Mouse (Mus musculus) heart, embryonic 14.5 days (tissue): ENCODE results near the gene Igdcc4. TPM values are rescaled to one million over a fixed set of nuclear protein-coding genes. Genes with fewer than 3 reads are reported as not detected.

Experiments
- ATAC-seq: fragments of 200-750 bp; cut with Nextera tagmentation; 2 replicates; pipeline ENCODE4 v1.8.0; 2017; ENCODE audit warnings: low read depth, moderate TSS enrichment; ENCODE audit not compliant: insufficient number of reproducible peaks, insufficient read depth, low FRiP score
- H3K27ac ChIP-seq, 2 experiments: fragments of 200-500 bp in 1 of 2; fragments of 300-500 bp in 1 of 2; sonication (generic) in 1 of 2; replicated peaks in 1 of 2; 2 replicates each; pipeline ENCODE4 v1.5.1; 2012 to 2014; ENCODE audit warnings: low read depth in 2 of 2, low read length in 2 of 2, control low read depth in 1 of 2, mild to moderate bottlenecking in 1 of 2, mixed read lengths in 1 of 2; ENCODE audit not compliant: control insufficient read depth in 1 of 2, insufficient read depth in 1 of 2
- H3K27me3 ChIP-seq: fragments of 300-500 bp; sonication (generic); 2 replicates; pipeline ENCODE4 v1.6.1; 2014; ENCODE audit warnings: mild to moderate bottlenecking, low read length, control low read depth; ENCODE audit not compliant: control insufficient read depth, insufficient read depth
- H3K36me3 ChIP-seq: fragments of 300-500 bp; sonication (generic); 2 replicates; pipeline ENCODE4 v1.6.1; 2014; ENCODE audit warnings: mild to moderate bottlenecking, control low read depth, low read length, mixed read lengths; ENCODE audit not compliant: control insufficient read depth, insufficient read depth
- H3K4me1 ChIP-seq, 2 experiments: fragments of 200-500 bp in 1 of 2; fragments of 300-500 bp in 1 of 2; sonication (generic) in 1 of 2; 2 replicates each; pipeline ENCODE4 v1.6.1; 2012 to 2014; ENCODE audit warnings: low read length in 2 of 2, control low read depth in 1 of 2, mixed read lengths in 1 of 2; ENCODE audit not compliant: control insufficient read depth in 2 of 2, insufficient read depth in 2 of 2
- H3K4me2 ChIP-seq: fragments of 300-500 bp; sonication (generic); 2 replicates; pipeline ENCODE4 v1.6.1; 2014; ENCODE audit warnings: mild to moderate bottlenecking, low read length
- H3K4me3 ChIP-seq, 2 experiments: fragments of 200-500 bp in 1 of 2; fragments of 300-500 bp in 1 of 2; sonication (generic) in 1 of 2; 2 replicates each; pipeline ENCODE4 v1.5.1; 2012 to 2014; ENCODE audit warnings: low read length in 2 of 2, mild to moderate bottlenecking in 2 of 2, control low read depth in 1 of 2, low read depth in 1 of 2, moderate library complexity in 1 of 2; ENCODE audit not compliant: control insufficient read depth in 1 of 2, insufficient read depth in 1 of 2
- H3K9ac ChIP-seq: fragments of 300-500 bp; sonication (generic); 2 replicates; pipeline ENCODE4 v1.6.1; 2014; ENCODE audit warnings: mild to moderate bottlenecking, low read length
- H3K9me3 ChIP-seq: fragments of 300-500 bp; sonication (generic); 2 replicates; pipeline ENCODE4 v1.6.1; 2016; ENCODE audit warnings: low read length, control low read depth; ENCODE audit not compliant: control insufficient read depth
- WGBS: fragments of 180-500 bp; shearing (Covaris S2); extraction: QIAGEN DNeasy Blood & Tissue Kit; methylation state at CpG from one replicate; pipeline ENCODE4 v1.1.7; 2014; 5-methylcytosine and 5-hydroxymethylcytosine counted together
- polyA plus RNA-seq: library from polyadenylated mRNA; unstranded; fragments of >200 nt; fragmentation: Nextera tagmentation; extraction: Ambion mirVana; gene quantifications from 2 replicates; pipeline ENCODE4 v1.2.1, GENCODE M21; 2014

Igdcc4 gene
- polyA plus RNA-seq, 1 experiment from 2014 or later, result 15.7 TPM

DNA sequence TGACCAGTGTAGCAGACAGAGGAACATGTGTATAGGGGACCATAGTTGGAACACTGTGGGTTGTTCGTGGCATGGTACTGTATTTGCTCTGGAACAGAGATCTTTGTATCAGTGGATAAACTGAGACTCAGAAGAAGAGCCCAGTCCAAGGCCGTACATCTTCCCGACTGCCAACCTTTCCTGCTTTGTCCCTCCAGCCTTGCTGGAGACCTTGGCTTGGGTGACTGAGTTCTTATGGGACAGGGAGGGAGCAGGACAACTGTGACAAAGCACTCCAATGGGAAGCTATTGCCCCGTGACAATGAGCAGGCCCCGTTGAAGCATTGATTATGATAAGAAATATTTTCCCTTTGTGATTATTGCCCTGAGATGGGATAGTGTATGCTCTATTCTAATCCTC lies 10.4 kb downstream of the Igdcc4 start:
- H3K27me3 ChIP-seq, result no peaks in the 10 kb centered on the region
- no peaks in the 10 kb centered on the region for H3K9me3 ChIP-seq
- H3K36me3 ChIP-seq, result 0 out of 2 replicates have a peak, but pooled peaks cover 5% of the 10 kb centered on the region
- no peak overlapping the region for H3K4me3 ChIP-seq
- no peak for ATAC-seq
- H3K9ac ChIP-seq, result no peak overlapping the region
- peaks cover 9 to 20% of the 10 kb centered on the region in 2 experiments for H3K4me1 ChIP-seq
- H3K27ac ChIP-seq, result no peak overlapping the region
- no peak overlapping the region for H3K4me2 ChIP-seq
- 81% methylated on average over 5 of the region's 5 CpGs for WGBS

DNA sequence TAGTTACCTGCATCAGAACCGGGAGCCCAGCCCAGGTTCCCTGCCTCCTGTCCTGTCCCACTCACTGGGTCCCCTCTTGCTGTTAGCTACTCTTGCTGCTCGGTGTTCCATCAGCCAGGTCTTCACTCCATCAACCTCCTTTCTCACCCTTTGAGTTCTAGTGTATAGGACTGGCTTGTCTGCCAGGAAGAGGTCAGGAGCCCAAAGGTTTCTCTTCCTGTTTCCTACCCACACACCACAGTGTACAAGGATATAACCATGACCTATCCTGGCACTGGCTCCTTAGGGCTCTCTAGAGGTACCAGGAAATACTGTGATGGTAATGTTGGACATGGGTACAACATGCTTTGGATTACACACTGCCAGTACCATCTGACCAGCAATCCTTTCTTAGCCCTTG lies 12.4 kb downstream of the Igdcc4 start:
- Histone ChIP-seq H3K36me3 (0 out of 2 replicates have a peak, but pooled peaks cover 5% of the 10 kb centered on the region), H3K4me2 (no peak overlapping the region), H3K9me3 (no peaks in the 10 kb centered on the region), H3K27ac (no peak overlapping the region), H3K27me3 (no peaks in the 10 kb centered on the region), H3K4me1 (peaks cover 9 to 20% of the 10 kb centered on the region in 2 experiments), H3K4me3 (no peak overlapping the region), H3K9ac (no peak overlapping the region)
- no peak for ATAC-seq
- 89% methylated on average over 2 of the region's 2 CpGs for WGBS

DNA sequence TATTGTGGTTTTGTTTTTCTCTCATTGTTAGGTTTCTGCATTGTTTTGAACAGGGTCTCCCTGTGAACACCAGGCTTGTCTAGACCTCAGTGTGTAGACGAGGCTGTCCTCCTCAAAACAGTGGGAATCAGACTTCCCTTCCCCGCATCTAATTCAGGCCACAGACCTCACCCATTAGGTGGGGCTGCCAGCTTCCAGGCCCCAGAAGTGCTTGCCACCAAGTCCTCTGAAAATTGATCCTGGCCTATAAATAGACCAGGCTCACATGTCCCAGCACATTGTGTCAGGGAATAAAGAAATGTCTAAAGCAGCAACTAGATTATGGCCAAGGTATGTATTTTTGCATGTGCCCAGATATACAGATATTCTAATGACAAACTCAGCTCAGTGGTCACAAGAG lies 14.6 kb downstream of the Igdcc4 start:
- ATAC-seq, result no peak
- Histone ChIP-seq H3K4me2 (no peak overlapping the region; the same call in 1 of the 2 replicates), H3K27ac (peak overlapping the region; percentile 23 to 72)

DNA sequence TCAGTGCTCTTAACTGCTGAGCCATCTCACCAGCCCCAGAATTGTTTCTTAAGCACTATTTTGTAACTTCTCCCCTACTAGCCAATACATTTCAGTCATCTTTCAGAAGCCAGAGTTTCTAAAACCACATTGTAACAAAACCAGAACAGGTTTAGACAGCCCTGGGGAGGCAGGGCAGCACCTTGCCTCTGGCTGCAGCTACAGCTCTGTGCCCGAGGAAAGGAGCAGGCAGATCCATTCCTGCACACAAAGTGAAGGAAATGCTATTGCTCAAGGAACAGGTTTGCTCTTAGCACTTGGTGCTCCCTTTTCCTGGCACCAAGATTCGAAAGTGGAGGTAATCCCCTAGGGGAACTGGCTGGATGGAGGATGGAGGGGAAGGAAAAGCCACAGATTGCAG lies 16.2 kb downstream of the Igdcc4 start:
- no peaks in the 10 kb centered on the region for H3K9me3 ChIP-seq
- H3K27me3 ChIP-seq, result peaks cover 10% of the 10 kb centered on the region
- H3K27ac ChIP-seq, result no peak overlapping the region
- 0 out of 2 replicates have a peak, but pooled peaks cover 5% of the 10 kb centered on the region for H3K36me3 ChIP-seq
- no peak overlapping the region for H3K4me3 ChIP-seq
- H3K4me1 ChIP-seq, result peaks cover 4 to 10% of the 10 kb centered on the region in 2 experiments; a peak in 2 of 4 replicates
- no peak overlapping the region for H3K9ac ChIP-seq
- no peak overlapping the region for H3K4me2 ChIP-seq
- WGBS, result 63% methylated on average over 2 of the region's 2 CpGs
- no peak for ATAC-seq

More for the DNA sequence above, 14.6 kb downstream of the Igdcc4 start:
- H3K9ac ChIP-seq, result no peak overlapping the region; the same call in 1 of the 2 replicates
- 27% methylated on average over 2 of the region's 2 CpGs for WGBS
- no peaks in the 10 kb centered on the region for H3K27me3 ChIP-seq
- H3K36me3 ChIP-seq, result 0 out of 2 replicates have a peak, but pooled peaks cover 5% of the 10 kb centered on the region
- H3K4me1 ChIP-seq, result peaks cover 4 to 10% of the 10 kb centered on the region in 2 experiments; a peak in 2 of 4 replicates
- no peaks in the 10 kb centered on the region for H3K9me3 ChIP-seq
- H3K4me3 ChIP-seq, result no peak overlapping the region

DNA sequence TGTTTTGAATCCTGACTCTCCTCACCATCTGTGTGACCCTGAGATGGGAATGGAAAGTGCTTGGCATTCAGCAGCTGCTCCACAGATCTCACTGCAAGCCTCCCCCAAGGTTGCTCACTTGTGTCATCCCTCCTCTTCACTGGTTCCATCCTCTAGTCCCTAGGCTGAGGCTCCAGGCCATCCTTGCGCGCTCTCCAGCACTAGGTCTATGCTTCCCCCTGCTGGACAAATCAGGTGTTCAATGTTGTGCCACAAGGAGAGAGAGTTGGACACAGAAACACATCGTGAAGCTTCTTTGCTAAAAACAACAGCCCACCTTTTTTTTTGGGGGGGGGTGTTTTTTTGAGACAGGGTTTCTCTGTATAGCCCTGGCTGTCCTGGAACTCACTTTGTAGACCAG lies 19.6 kb downstream of the Igdcc4 start:
- Histone ChIP-seq H3K9me3 (no peaks in the 10 kb centered on the region), H3K27ac (no peak overlapping the region), H3K36me3 (0 out of 2 replicates have a peak, but pooled peaks cover 6% of the 10 kb centered on the region), H3K4me3 (no peak overlapping the region), H3K27me3 (peaks cover 26% of the 10 kb centered on the region), H3K4me2 (no peak overlapping the region), H3K9ac (no peak overlapping the region), H3K4me1 (peaks cover 7 to 11% of the 10 kb centered on the region in 2 experiments)
- ATAC-seq, result no peak
- 4% methylated on average over 3 of the region's 3 CpGs for WGBS

DNA sequence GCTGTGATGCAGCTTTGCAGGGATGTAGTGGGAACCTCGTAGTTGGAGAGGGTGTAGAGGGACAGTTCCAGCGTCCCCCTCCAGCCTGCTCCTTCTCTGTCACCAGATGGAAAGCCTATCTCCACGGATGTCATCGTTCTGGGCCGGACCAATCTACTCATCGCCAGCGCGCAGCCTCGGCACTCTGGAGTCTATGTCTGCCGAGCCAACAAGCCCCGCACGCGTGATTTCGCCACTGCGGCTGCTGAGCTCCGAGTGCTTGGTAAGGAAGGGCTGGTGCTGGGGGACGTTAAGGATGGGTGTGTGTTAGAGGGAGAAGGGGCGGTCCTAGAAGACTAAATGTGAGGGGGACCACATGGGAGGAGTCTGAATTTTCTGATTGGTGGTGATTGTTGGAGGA lies 21.3 kb downstream of the Igdcc4 start:
- Histone ChIP-seq H3K27ac (no peak overlapping the region), H3K4me3 (peak overlapping the region in 1 of 2 experiments; percentile 2; a peak in 1 of 4 replicates), H3K9ac (0 out of 2 replicates have a peak overlapping the region, but pooled peaks have one; percentile 25), H3K4me2 (peak overlapping the region; percentile 36; the same call in 1 of the 2 replicates), H3K4me1 (peaks cover 3 to 5% of the 10 kb centered on the region in 2 experiments; a peak in 2 of 4 replicates), H3K36me3 (0 out of 2 replicates have a peak, but pooled peaks cover 11% of the 10 kb centered on the region), H3K9me3 (no peaks in the 10 kb centered on the region), H3K27me3 (peaks cover 26% of the 10 kb centered on the region)
- 11% methylated on average over 17 of the region's 18 CpGs for WGBS
- ATAC-seq, result no peak

DNA sequence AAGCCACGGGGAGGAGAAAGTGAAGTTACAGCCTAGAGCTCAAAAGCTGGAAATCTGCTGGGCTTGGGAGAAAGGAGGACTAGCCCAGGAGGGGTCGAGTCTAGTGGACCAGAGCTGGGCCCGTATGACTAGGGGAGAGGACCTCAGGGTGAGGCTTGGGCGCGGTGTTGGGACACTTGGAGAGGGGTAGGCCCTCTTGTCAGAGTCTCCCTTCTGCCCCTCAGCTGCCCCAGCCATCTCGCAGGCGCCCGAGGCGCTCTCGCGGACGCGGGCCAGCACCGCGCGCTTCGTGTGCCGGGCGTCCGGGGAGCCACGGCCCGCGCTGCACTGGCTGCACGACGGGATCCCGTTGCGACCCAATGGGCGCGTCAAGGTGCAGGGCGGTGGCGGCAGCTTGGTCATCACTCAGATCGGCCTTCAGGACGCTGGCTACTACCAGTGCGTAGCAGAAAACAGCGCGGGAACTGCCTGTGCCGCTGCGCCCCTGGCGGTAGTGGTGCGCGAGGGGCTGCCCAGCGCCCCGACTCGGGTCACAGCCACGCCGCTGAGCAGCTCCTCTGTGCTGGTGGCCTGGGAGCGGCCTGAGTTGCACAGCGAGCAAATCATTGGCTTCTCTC lies 22.4 kb downstream of the Igdcc4 start:
- H3K9ac ChIP-seq, result peak overlapping the region; percentile 70
- whole genome bisulfite sequencing, result 3% methylated on average over 48 of the region's 48 CpGs
- 0 out of 2 replicates have a peak, but pooled peaks have one; percentile 18 for ATAC-seq

More for the DNA sequence above, 22.4 kb downstream of the Igdcc4 start:
- Histone ChIP-seq H3K4me2 (peak overlapping the region; percentile 94), H3K4me1 (peaks cover 5% of the 10 kb centered on the region in 2 experiments; a peak in 2 of 4 replicates), H3K36me3 (0 out of 2 replicates have a peak, but pooled peaks cover 11% of the 10 kb centered on the region), H3K4me3 (peak overlapping the region; percentile 46 to 55), H3K27me3 (peaks cover 26% of the 10 kb centered on the region), H3K9me3 (no peaks in the 10 kb centered on the region), H3K27ac (no peak overlapping the region)
